Mouse (Mus musculus): ENCODE measurements around the gene Ccdc157.

DNA sequence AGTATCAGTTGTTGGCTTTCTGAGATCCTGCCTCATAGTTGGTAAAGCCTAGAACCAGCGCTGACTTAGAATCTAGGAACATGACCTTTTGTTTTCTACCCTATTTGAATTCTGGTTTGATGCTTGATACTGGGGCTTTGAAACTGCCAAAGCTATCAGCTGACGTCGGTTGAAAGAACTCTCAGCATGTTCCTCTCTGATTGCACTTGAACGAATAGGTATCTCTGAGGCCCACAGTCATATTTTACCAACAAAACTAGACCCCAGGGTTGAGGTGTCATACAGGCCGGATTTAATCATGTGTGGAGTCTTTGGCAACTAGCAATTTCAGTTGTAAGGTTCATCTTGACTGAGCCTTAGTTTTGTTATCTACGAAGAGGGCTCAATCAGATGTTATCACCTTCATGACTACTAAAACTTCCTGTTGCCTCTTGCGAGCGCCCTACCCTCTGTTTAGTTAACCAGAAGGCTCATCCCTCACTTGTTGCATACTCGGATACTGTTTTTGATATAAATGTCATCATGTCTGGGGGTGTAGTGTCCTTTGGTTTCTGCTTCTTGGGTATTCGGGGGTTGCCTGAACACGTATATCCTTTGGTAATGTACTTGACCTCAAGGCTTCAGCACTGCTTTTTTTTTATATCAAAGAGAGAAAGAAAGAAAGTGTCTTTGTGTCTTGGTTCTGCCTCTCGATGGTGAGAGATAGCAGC lies 43.1 kb upstream of the Ccdc157 start:
- TF ChIP-seq CTCF (IDR thresholded peaks at IDR 0.05; ENCODE audit: low read depth): no peak
- no peak for TF ChIP-seq EP300 (IDR thresholded peaks at IDR 0.05; ENCODE audit: low read depth)
